Mouse (Mus musculus) Patski (cell line): ENCODE data around the gene Cib4. TPM values are rescaled to one million over a fixed set of nuclear protein-coding genes. Genes with fewer than 3 reads are reported as not detected.

Experiments used
- ATAC-seq: fragments of 100-300 bp; one replicate; pipeline ENCODE4 v1.8.0; 2021
- CTCF ChIA-PET: fragments of 350-600 bp; sonication (Branson Sonifier 250); formaldehyde crosslinking; loops from one replicate; lab custom pipeline; 2022; ENCODE audit warnings: inconsistent platforms; lab: Charles Lee
- POLR2A ChIA-PET: fragments of 350-600 bp; sonication (Branson Sonifier 250); formaldehyde crosslinking; loops from one replicate; lab custom pipeline; 2022; ENCODE audit warnings: antibody characterized with exemption, inconsistent platforms; lab: Charles Lee
- DNase-seq: peaks from one replicate; pipeline ENCODE4 v3.0.0-alpha.2; 2011; ENCODE audit warnings: low read depth, low spot score
- H3K27me3 ChIP-seq: fragments of 371-371 bp; one replicate; pipeline ENCODE4 v1.5.1; 2021
- CTCF ChIP-seq: fragments of 100-300 bp; IDR thresholded peaks from one replicate; pipeline ENCODE4 v1.5.1; 2021
- in situ Hi-C: fragments of 300-500 bp; cut with MboI; formaldehyde crosslinking; loops from 3 replicates; pipeline ENCODE4 v1.11.1; 2018; ENCODE audit warnings: low pct_unique_long_range_greater_than_20kb, mixed read lengths
- polyA plus RNA-seq: library from polyadenylated mRNA; unstranded; gene quantifications from one replicate; pipeline ENCODE4 v1.2.3, GENCODE M21; 2021

Cib4 gene
- polyA plus RNA-seq, 1 experiment from 2014 or later = not detected

DNA sequence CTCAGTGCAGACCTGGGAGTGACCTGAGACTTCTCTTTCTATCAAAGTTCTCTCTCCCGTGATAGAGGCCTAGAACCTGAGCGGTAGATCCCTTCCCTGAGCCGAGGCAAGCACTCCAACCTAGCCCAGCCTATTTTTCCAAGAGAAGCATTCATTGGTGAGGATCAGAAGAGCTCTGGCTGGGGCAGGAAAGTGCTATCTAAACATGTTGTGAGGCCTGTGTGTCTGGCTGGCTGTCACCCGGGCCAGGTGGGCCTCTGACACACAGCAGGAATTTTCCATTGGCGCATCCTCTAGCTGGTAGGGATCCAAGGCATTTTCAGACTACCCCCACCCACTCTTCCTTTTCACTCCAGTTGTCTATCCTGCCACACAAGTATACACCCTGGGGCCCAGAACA is 26.2 kb upstream of the Cib4 start:
- POLR2A ChIA-PET = no interaction called here
- in situ Hi-C loops = no loop called here

DNA sequence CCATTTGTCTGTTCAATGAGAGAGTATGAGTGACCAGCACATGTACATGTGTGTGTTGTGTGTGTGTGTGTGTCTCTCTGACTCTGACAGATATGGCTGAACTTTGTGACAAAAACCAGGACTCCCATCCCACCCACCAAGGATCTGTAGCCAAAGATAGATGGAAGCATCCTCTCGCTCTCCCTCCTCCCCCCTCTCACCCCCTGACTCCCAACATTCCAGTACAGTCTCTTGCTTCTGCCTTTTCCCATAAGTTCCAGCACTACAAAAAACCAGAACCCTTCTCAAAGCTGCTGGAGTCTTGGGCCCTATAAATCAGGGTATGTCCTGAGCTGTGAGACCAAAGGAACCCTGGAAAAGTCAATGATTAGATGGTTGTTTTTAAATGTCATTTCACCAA is 22.8 kb upstream of the Cib4 start:
- ChIA-PET POLR2A (no interaction called here), CTCF (no interaction called here)
- DNase-seq (no peak), ATAC-seq (no peak)
- in situ Hi-C loops = no loop called here
- no peak for TF ChIP-seq CTCF
- peaks cover 17% of the 10 kb centered on the region for H3K27me3 ChIP-seq

More for the DNA sequence above, 26.2 kb upstream of the Cib4 start:
- CTCF ChIA-PET = interaction anchor here (1.0 kb wide), 1 partner anchor 13 kb away, joined by 3 read pairs; no protein-coding TSS in a partner anchor
- TF ChIP-seq CTCF = no peak
- peaks cover 6% of the 10 kb centered on the region for H3K27me3 ChIP-seq
- DNase-seq (no peak), ATAC-seq (no peak)

DNA sequence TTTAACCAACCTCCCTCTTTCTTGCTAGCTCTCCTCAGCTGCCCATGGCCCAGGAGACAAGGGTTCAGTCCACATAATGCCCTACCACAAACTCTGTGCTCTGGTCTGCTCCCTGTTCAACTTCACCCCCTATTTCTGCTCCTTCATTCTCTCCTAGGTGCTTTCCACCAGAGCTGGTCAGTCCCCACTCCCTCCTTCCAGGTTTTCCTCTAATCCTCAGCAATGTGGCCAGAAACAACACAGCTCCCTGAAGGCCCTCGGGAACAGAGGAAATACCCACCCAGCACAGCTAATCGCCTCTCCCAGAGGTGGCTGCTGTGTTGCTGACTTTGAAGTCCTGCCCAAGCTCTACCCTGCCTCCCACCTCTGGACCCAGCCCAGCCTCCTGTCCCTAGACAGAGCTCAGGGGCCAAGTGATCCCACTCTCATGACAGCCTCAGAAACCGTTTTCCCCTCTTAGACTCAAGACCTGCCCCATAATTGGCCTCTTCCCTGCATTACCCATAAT is 14.4 kb upstream of the Cib4 start:
- in situ Hi-C loops = no loop called here

DNA sequence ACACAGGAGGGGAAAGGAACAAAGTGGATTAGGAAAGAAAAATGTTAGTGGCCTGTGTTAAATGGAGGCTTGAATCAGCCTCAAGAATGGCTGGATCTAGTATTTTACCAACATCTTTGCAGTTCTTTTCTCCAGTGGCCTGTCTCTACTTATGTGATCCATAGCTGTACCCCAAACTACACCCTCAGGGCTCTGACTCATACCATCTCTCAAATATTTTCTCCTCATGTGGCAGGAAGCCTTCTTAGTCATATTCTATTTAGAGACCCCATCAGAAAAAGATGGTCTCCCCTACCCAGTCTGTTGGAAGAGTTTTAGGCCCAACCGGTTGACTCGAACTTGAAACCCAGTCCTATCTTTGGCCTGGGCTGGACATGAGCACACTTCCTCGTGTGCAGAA is 13.8 kb upstream of the Cib4 start:
- in situ Hi-C loops = no loop called here
- peaks cover 28% of the 10 kb centered on the region for H3K27me3 ChIP-seq
- ATAC-seq (no peak), DNase-seq (no peak)
- ChIA-PET CTCF (interaction anchor here (1.1 kb wide), 1 partner anchor 11 kb away, joined by 3 read pairs; no protein-coding TSS in a partner anchor), POLR2A (no interaction called here)
- no peak for TF ChIP-seq CTCF

More for the DNA sequence above, 14.4 kb upstream of the Cib4 start:
- POLR2A ChIA-PET = no interaction called here
- TF ChIP-seq CTCF = no peak
- CTCF ChIA-PET = interaction anchor here (1.1 kb wide), 1 partner anchor 11 kb away, joined by 3 read pairs; no protein-coding TSS in a partner anchor
- peaks cover 25% of the 10 kb centered on the region for H3K27me3 ChIP-seq
- DNase-seq (no peak), ATAC-seq (no peak)

DNA sequence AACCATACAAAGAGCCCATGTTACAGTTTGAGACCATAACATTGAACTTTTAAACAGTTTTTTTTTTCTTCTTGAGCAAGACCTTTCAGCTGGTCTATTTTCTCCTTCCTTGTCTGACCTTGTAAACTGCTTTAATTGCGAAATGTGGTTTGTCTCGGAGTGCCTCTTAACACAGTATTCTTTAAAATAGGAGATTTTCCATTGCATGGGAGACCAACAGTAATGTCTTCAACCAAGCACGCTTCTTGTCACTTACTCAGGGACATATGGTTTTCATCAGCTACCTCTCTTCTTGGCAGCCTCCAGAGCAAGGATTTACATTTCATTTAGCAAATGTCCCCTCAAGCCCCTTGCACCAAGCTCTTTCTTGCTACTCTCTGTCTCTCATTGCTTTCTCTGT is 10.6 kb upstream of the Cib4 start:
- H3K27me3 ChIP-seq = peaks cover 25% of the 10 kb centered on the region
- ATAC-seq (no peak), DNase-seq (no peak)
- ChIA-PET CTCF (no interaction called here), POLR2A (no interaction called here)
- no peak for TF ChIP-seq CTCF
- in situ Hi-C loops = no loop called here

DNA sequence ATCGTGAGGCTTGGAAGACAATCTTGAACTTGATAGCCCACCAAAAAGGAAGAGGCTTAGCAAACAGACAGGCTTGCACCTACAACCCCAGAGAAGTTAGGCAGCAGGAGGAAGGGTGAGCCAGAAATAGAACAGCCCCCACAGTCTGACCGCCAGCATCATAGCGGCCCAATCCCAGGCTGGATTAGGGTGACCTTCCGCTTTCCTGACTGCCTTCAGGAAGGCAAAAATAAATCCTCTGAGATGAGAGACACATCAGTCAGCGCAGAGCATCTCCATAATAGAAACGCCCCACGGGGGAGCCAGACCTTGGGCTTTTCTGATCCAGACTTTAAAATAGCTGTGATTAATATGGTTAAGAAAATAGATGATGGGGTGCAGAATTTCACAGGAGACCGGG is 9.3 kb upstream of the Cib4 start:
- ChIA-PET POLR2A (no interaction called here), CTCF (no interaction called here)
- no peak for TF ChIP-seq CTCF
- in situ Hi-C loops = no loop called here
- ATAC-seq (no peak), DNase-seq (no peak)
- H3K27me3 ChIP-seq = peaks cover 25% of the 10 kb centered on the region

DNA sequence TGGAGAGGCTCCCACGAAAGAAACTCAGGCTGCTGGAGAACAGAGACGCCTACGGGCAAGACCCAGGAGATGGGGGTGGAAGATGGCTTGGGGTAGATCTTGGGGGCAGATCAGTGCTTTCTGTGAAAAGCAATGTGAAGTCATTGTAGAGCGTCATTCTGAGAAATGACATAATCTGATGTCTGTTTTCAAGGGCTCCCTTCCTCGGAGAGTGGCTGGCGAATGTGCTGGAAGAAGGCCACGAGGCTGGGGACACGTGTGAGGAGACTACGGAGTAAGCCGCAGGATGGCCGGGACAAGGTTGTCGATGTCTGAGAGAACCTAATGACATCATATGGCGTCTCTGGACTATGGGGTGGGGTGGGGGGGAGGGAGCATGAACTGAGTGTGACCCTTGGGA is 8.3 kb upstream of the Cib4 start:
- ChIA-PET POLR2A (no interaction called here), CTCF (no interaction called here)
- ATAC-seq (no peak), DNase-seq (no peak)
- in situ Hi-C loops = no loop called here
- peaks cover 25% of the 10 kb centered on the region for H3K27me3 ChIP-seq
- no peak for TF ChIP-seq CTCF

DNA sequence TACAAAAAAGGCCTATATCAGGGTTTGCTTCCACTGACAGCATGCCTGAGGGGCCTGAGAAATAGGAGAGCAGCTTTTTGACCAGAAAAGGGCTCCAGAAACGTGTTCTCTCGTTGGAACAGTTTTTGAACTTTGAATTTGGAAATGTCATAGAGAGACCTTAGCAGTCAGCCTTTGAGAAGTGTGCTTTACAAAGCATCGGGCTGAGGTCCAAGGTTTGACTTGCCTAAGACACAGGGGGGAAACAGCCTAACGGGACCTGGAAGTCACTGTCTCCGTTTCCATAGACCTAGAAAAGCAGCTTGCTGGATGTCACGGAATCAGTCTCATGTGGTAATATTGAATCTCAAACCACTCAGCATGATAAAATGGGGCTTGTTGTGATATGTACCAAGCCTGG is 6.4 kb upstream of the Cib4 start:
- ATAC-seq (no peak), DNase-seq (no peak)
- H3K27me3 ChIP-seq = peaks cover 25% of the 10 kb centered on the region
- CTCF ChIA-PET = interaction anchor here (1.3 kb wide), 1 partner anchor 82 kb away, joined by 3 read pairs; no protein-coding TSS in a partner anchor
- in situ Hi-C loops = no loop called here
- no peak for TF ChIP-seq CTCF
- POLR2A ChIA-PET = no interaction called here

DNA sequence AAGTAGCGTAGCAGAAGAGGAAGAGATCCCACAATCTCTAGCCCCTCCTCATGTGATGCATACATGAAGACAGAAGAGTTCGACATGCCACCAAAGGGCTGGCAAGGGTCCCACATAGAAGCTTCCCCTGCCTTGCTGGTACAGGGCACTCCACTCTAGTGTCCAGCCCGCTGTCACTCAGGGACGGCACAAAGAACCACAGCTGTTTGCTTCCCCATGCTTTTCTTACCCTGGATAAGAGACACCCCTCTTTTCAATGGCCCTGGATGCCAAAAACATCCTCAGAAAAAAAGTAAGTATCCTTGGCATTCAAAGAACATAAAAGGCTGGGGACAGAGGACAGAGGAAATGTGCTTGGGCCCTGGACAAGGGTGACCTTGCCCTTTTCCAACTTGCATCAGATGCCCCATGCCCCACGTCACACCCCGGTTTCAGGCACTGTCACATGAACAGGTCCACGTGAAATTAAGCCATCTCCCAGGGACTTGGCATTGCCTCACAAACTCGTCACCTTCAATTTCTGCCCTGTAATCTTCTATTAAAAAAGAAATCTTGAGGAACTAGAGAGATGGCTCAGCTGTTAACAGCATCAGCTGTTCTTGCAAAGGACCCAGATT is 5.5 kb upstream of the Cib4 start:
- CTCF ChIA-PET = interaction anchor here (1.3 kb wide), 1 partner anchor 83 kb away, joined by 3 read pairs; no protein-coding TSS in a partner anchor
- TF ChIP-seq CTCF = no peak
- DNase-seq (no peak), ATAC-seq (no peak)
- in situ Hi-C loops = no loop called here
- H3K27me3 ChIP-seq = peaks cover 26% of the 10 kb centered on the region
- POLR2A ChIA-PET = no interaction called here

DNA sequence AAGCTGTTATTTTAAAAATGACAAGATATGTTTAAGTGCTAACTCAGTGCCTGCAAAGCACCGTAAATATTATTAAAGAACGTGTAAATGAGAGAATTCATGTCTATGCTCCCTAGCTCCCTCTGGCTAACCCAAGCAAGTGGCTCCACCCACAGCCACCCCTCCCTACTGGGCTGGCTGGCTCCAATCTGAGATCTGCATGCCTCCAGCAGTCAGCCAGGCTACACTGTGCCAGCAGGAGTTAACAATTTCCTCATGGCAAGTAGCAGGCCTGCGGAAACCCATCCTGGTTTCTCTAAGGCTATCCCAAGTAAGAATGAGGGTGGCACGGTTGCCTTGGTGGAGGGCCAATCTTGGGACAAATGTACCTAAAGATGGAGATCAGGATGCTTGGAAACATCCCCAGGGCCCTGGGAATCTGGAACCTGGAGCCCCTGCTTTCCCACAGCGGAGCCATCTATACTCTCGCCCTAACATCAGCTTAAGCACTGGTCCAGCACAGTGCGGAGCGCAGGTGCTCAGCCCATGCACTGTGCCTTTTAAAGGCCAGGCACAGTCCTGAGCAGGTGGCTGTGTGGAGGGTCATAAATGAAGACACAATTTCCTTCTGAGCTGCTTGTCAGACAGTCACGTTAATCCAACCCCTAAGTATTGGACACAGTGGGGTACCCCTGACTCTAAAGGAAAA is 4.8 kb upstream of the Cib4 start:
- DNase-seq (no peak), ATAC-seq (no peak)
- ChIA-PET CTCF (interaction anchor here (0.9 kb wide), 1 partner anchor 14 kb away, joined by 3 read pairs; no protein-coding TSS in a partner anchor), POLR2A (no interaction called here)
- in situ Hi-C loops = no loop called here
- TF ChIP-seq CTCF = no peak
- peaks cover 23% of the 10 kb centered on the region for H3K27me3 ChIP-seq

DNA sequence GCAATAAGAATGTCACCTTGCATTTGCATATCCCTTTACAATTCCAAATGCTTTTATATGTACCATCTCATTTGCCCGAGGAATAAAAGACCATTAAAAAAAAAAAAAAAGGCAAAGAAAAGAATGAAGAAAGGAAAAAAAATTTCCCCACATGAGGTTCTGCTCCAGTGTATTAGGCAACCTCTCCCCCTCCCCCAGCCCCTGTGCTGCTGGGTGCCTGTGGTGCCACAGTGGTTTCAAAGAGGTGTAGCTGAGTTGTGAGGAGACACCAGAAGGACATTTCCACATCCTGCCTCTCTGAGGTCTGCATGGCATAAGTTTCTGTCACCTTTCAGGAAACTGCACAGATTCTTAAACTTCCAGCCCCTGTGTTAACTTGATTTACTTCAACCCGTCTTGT is 3.0 kb upstream of the Cib4 start:
- DNase-seq (no peak), ATAC-seq (no peak)
- in situ Hi-C loops = no loop called here
- peaks cover 11% of the 10 kb centered on the region for H3K27me3 ChIP-seq
- CTCF ChIA-PET = no interaction called here
- TF ChIP-seq CTCF = no peak
- POLR2A ChIA-PET = interaction anchor here (0.6 kb wide), 1 partner anchor 779 kb away, joined by 3 read pairs; no protein-coding TSS in a partner anchor
